Mouse (Mus musculus): ENCODE measurements around the gene Bicdl1.

DNA sequence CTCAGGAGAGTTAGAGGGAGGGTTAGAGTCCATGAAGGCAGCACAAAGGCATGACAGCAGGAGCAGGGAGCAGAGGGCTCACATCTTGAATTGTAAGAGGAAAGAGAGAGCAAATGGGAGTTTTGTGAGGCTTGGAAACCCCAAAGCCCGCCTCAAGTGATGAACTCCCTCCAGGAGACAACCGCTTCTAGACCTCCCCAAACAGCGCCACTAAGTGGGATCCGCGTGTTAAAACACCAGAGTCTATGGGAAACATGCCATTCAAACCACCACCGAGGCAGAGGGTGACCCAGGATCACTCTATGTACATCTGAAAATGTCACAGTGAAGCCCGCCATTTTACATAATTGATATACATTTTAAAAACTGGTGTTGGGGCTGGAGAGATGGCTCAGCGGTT is 26.1 kb upstream of the Bicdl1 start:
- TF ChIP-seq CTCF (IDR thresholded peaks at IDR 0.05; ENCODE audit: extremely low read depth, insufficient read length, insufficient replicate concordance, low read depth, low read length), result no peak
- TF ChIP-seq POLR2A (IDR thresholded peaks at IDR 0.05; ENCODE audit: low read depth, low read length), result no peak
